Mouse (Mus musculus) heart, embryonic 11.5 days (tissue): ENCODE measurements at regions not wholly inside any gene's neighbourhood (a gene's known extent, or its start where the extent isn't known, plus 50 kb on each side); places are given as distances from the start of the nearest gene placed in this dataset.

Source experiments
- ATAC-seq: fragments of 200-750 bp; cut with Nextera tagmentation; replicated peaks from 2 replicates; pipeline ENCODE4 v1.8.0; 2017; ENCODE audit warnings: moderate library complexity; ENCODE audit not compliant: insufficient number of reproducible peaks, low FRiP score, low TSS enrichment
- H3K27ac ChIP-seq: fragments of 300-500 bp; sonication (generic); 2 replicates; pipeline ENCODE4 v1.5.1; 2014; ENCODE audit warnings: mild to moderate bottlenecking, low read depth, low read length
- H3K27me3 ChIP-seq: fragments of 300-500 bp; sonication (generic); 2 replicates; pipeline ENCODE4 v1.6.1; 2014; ENCODE audit warnings: mild to moderate bottlenecking, low read length, mixed read lengths; ENCODE audit not compliant: control insufficient read depth, insufficient read depth
- H3K36me3 ChIP-seq: fragments of 300-500 bp; sonication (generic); 2 replicates; pipeline ENCODE4 v1.6.1; 2014; ENCODE audit warnings: mild to moderate bottlenecking, low read length, moderate library complexity, mixed read lengths; ENCODE audit not compliant: control insufficient read depth, insufficient read depth
- H3K4me1 ChIP-seq: fragments of 300-500 bp; sonication (generic); 2 replicates; pipeline ENCODE4 v1.6.1; 2014; ENCODE audit warnings: low read length; ENCODE audit not compliant: control insufficient read depth, insufficient read depth
- H3K4me2 ChIP-seq: fragments of 300-500 bp; sonication (generic); 2 replicates; pipeline ENCODE4 v1.6.1; 2014; ENCODE audit warnings: mild to moderate bottlenecking, moderate library complexity
- H3K4me3 ChIP-seq: fragments of 300-500 bp; sonication (generic); 2 replicates; pipeline ENCODE4 v1.5.1; 2014; ENCODE audit warnings: low read depth, low read length
- H3K9ac ChIP-seq: fragments of 300-500 bp; sonication (generic); 2 replicates; pipeline ENCODE4 v1.6.1; 2014; ENCODE audit warnings: mild to moderate bottlenecking, low read depth, low read length, moderate library complexity
- H3K9me3 ChIP-seq: fragments of 300-500 bp; sonication (generic); replicated peaks from 2 replicates; pipeline ENCODE4 v1.6.1; 2016; ENCODE audit warnings: low read length; ENCODE audit not compliant: control insufficient read depth
- WGBS: fragments of 180-500 bp; shearing (Covaris S2); extraction: QIAGEN DNeasy Blood & Tissue Kit; methylation state at CpG from one replicate; pipeline ENCODE4 v1.1.7; 2014; ENCODE audit not compliant: insufficient replicate concordance; 5-methylcytosine and 5-hydroxymethylcytosine counted together

- H3K36me3 ChIP-seq: no peaks in the 10 kb centered on the region
- no peaks in the 10 kb centered on the region for H3K27me3 ChIP-seq
- no peaks in the 10 kb centered on the region for H3K9me3 ChIP-seq
- no peak overlapping the region for H3K4me3 ChIP-seq
- peak; percentile 100 for ATAC-seq
- no peak overlapping the region for H3K27ac ChIP-seq
- no peak overlapping the region for H3K4me2 ChIP-seq
- H3K4me1 ChIP-seq: no peaks in the 10 kb centered on the region
- WGBS: 85% methylated on average over 14 of the region's 14 CpGs
- no peak overlapping the region for H3K9ac ChIP-seq
These were observed 830.9 kb upstream of the Tyrp1 start for GRCm38 (mm10) chr4:80002738-80003635.

DNA sequence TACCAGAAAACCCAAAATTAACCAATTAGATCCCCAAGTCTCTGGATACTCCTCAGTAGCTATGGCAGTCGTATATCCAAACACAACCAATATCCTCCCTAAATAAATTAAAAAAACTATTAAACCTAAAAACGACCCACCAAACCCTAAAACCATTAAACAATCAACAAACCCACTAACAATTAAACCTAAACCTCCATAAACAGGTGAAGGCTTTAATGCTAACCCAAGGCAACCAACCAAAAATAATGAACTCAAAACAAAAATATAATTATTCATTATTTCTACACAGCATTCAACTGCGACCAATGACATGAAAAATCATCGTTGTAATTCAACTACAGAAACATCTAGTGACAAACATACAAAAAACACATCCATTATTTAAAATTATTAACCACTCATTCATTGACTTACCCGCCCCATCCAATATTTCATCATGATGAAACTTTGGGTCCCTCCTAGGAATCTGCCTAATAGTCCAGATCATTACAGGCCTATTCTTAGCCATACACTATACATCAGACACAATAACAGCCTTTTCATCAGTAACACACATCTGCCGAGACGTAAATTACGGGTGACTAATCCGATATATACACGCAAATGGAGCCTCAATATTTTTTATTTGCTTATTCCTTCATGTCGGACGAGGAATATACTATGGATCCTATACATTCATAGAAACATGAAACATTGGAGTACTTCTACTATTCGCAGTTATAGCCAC, 830.1 kb upstream of the Tyrp1 start:
- Histone ChIP-seq H3K4me2 (no peak overlapping the region), H3K36me3 (no peaks in the 10 kb centered on the region)

DNA sequence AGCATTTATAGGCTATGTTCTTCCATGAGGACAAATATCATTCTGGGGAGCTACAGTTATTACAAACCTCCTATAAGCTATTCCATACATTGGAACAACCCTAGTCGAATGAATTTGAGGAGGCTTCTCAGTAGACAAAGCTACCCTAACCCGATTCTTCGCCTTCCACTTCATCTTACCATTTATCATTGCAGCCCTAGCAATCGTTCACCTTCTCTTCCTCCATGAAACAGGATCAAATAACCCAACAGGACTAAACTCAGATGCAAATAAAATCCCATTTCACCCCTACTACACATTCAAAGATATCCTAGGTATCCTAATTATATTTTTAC, 829.6 kb upstream of the Tyrp1 start:
- no peak overlapping the region for H3K27ac ChIP-seq
- no peaks in the 10 kb centered on the region for H3K27me3 ChIP-seq
- H3K4me2 ChIP-seq: no peak overlapping the region
- WGBS: 84% methylated on average over 4 of the region's 4 CpGs
- H3K9ac ChIP-seq: no peak overlapping the region
- H3K4me3 ChIP-seq: no peak overlapping the region
- no peak for ATAC-seq
- no peaks in the 10 kb centered on the region for H3K36me3 ChIP-seq
- H3K9me3 ChIP-seq: no peaks in the 10 kb centered on the region
- H3K4me1 ChIP-seq: no peaks in the 10 kb centered on the region

More for the DNA sequence above, 830.1 kb upstream of the Tyrp1 start:
- Histone ChIP-seq H3K4me3 (no peak overlapping the region), H3K9ac (no peak overlapping the region), H3K27ac (no peak overlapping the region), H3K4me1 (no peaks in the 10 kb centered on the region), H3K9me3 (no peaks in the 10 kb centered on the region), H3K27me3 (no peaks in the 10 kb centered on the region)
- peak; percentile 92 for ATAC-seq
- WGBS: 79% methylated on average over 13 of the region's 13 CpGs

GRCm38 (mm10) chr4:80004788-80005187, 829.1 kb upstream of the Tyrp1 start:
- no peaks in the 10 kb centered on the region for H3K27me3 ChIP-seq
- no peaks in the 10 kb centered on the region for H3K4me1 ChIP-seq
- no peaks in the 10 kb centered on the region for H3K9me3 ChIP-seq
- WGBS: 81% methylated on average over 4 of the region's 4 CpGs
- H3K4me2 ChIP-seq: no peak overlapping the region
- H3K27ac ChIP-seq: no peak overlapping the region
- no peak for ATAC-seq
- no peak overlapping the region for H3K4me3 ChIP-seq
- no peak overlapping the region for H3K9ac ChIP-seq
- H3K36me3 ChIP-seq: no peaks in the 10 kb centered on the region

GRCm38 (mm10) chr4:80027876-80028275, 806.0 kb upstream of the Tyrp1 start:
- Histone ChIP-seq H3K36me3 (no peaks in the 10 kb centered on the region), H3K4me2 (no peak overlapping the region), H3K9me3 (no peaks in the 10 kb centered on the region), H3K27me3 (no peaks in the 10 kb centered on the region), H3K27ac (no peak overlapping the region), H3K4me1 (no peaks in the 10 kb centered on the region), H3K9ac (no peak overlapping the region), H3K4me3 (no peak overlapping the region)
- no peak for ATAC-seq
- 49% methylated on average over 3 of the region's 3 CpGs for WGBS

- Histone ChIP-seq H3K36me3 (no peaks in the 10 kb centered on the region), H3K4me3 (no peak overlapping the region)
- no peak for ATAC-seq
These were observed 786.0 kb upstream of the Tyrp1 start for GRCm38 (mm10) chr4:80047956-80048355.

More at GRCm38 (mm10) chr4:80047956-80048355, 786.0 kb upstream of the Tyrp1 start:
- 79% methylated on average over 6 of the region's 6 CpGs for WGBS
- Histone ChIP-seq H3K4me2 (no peak overlapping the region), H3K9ac (no peak overlapping the region), H3K4me1 (no peaks in the 10 kb centered on the region), H3K27ac (no peak overlapping the region), H3K9me3 (no peaks in the 10 kb centered on the region), H3K27me3 (no peaks in the 10 kb centered on the region)
